Comparison of ENCODE assay signal across 15 mouse cellular contexts in genomic region chr4:59175003-59175402, GRCm38 (mm10). TPM values are rescaled to one million over a fixed set of nuclear protein-coding genes. Genes with fewer than 3 reads are reported as not detected.
DNase-seq lines count a peak whose midpoint lies in the region; ATAC-seq and TF ChIP-seq lines count a peak whose summit lies in the region.
"Had no signal": no experiment of that assay in that cellular context is flagged by ENCODE, and none has a peak within 500 bp of the region (broad histone marks: within the 10 kb centered on the region; RNA-seq: fewer than 3 reads in every experiment).

No protein-coding gene starts in this region.

- peak; percentile 47 for DNase-seq in gastrocnemius, adult 18-20 months (ENCODE audit: low spot score)
- DNase-seq in gastrocnemius, postnatal 4 days (ENCODE audit: low spot score in 2 of 2), result no peak
- DNase-seq in heart, adult 8-10 months (ENCODE audit: low spot score), result peak; percentile 45
- DNase-seq in heart, postnatal 4 days, result peak; percentile 46
- DNase-seq in left cerebral cortex, adult 2 months (ENCODE audit: extremely low spot score in 1 of 2, low spot score in 2 of 2), result no peak
- DNase-seq in thymus, postnatal 36 days, result no peak
- DNase-seq in right cerebral cortex, postnatal 10 days (ENCODE audit: low spot score in 2 of 2), result no peak
- DNase-seq: cerebellum, postnatal 10 days; kidney, adult 9 months; lung, postnatal 14 days; thymus, postnatal 14 days had no signal

- intact Hi-C loops in left cerebral cortex, adult 2 months (cut with DNase I), result no loop called here

- no peak overlapping the region for H3K4me3 ChIP-seq in left cerebral cortex, adult 2 months
- H3K4me3 ChIP-seq: limb, embryonic 12.5 days had no signal

- TF ChIP-seq CTCF in left cerebral cortex, adult 2 months (IDR thresholded peaks at IDR 0.05), result no peak

- H3K27ac ChIP-seq in left cerebral cortex, adult 2 months, result no peak overlapping the region
- H3K27ac ChIP-seq: limb, embryonic 12.5 days had no signal

- ATAC-seq in common myeloid progenitor, adult 5-6 weeks (replicated peaks; ENCODE audit: low read depth, poor library complexity, severe bottlenecking), result peak; percentile 54; the same call in 1 of the 2 replicates

RNA-seq across cellular contexts. Expression of gene Ugcg, which starts 14.1 kb away (rescaled TPM):
- total RNA-seq in gastrocnemius, adult 18-20 months (2021), result 1 to 10 TPM; 5.5 to 6.2 TPM
- total RNA-seq in gastrocnemius, postnatal 4 days (2021), result 10 to 100 TPM; 28.0 to 29.0 TPM
- total RNA-seq in common myeloid progenitor, adult 5-6 weeks (2017), result 107 and 108 TPM in 2 replicates
- total RNA-seq in heart, adult 8-10 months (2022), result 10 to 100 TPM; 11.7 to 14.2 (median 13.5) TPM
- 10 to 100 TPM; 26.8 to 29.2 TPM for total RNA-seq in heart, postnatal 4 days (2021)
- total RNA-seq in left cerebral cortex, adult 2 months (2021), result 10 to 100 TPM; 79.8 to 90.3 TPM

RNA-seq across cellular contexts. Expression of gene AI481877, which starts 36.2 kb away (rescaled TPM):
- not detected for total RNA-seq in gastrocnemius, adult 18-20 months (2021)
- not detected for total RNA-seq in gastrocnemius, postnatal 4 days (2021)
- total RNA-seq in common myeloid progenitor, adult 5-6 weeks (2017), result not detected in 2 replicates
- total RNA-seq in heart, adult 8-10 months (2022), result not detected
- not detected for total RNA-seq in heart, postnatal 4 days (2021)
- total RNA-seq in left cerebral cortex, adult 2 months (2021), result not detected
- total RNA-seq: gastrocnemius, postnatal 36 days; layer of hippocampus, postnatal 10 days had no signal

Comparison
In these comparisons a context has a peak if more than half of its experiments do, and no peak if none do; other contexts are left out.
1. DNase-seq: peak in gastrocnemius, adult 18-20 months (single experiment), heart, adult 8-10 months (single experiment) and heart, postnatal 4 days (single experiment); none in gastrocnemius, postnatal 4 days (0 of 2), left cerebral cortex, adult 2 months (0 of 2), thymus, postnatal 36 days (0 of 2) and right cerebral cortex, postnatal 10 days (0 of 2).